Mouse (Mus musculus) liver, embryonic 14 days (tissue): ENCODE results near the gene D3Ertd254e. TPM values are rescaled to one million over a fixed set of nuclear protein-coding genes. Genes with fewer than 3 reads are reported as not detected.

ENCODE experiments used
- polyA plus RNA-seq: library from polyadenylated mRNA; depleted of rRNA; stranded (reverse); fragments of >200 nt; gene quantifications from 2 replicates; pipeline ENCODE4 v1.2.3, GENCODE M21; 2012; rRNA removed

Gene D3Ertd254e
- 0.53 and 0.54 TPM in 2 replicates for polyA plus RNA-seq

DNA sequence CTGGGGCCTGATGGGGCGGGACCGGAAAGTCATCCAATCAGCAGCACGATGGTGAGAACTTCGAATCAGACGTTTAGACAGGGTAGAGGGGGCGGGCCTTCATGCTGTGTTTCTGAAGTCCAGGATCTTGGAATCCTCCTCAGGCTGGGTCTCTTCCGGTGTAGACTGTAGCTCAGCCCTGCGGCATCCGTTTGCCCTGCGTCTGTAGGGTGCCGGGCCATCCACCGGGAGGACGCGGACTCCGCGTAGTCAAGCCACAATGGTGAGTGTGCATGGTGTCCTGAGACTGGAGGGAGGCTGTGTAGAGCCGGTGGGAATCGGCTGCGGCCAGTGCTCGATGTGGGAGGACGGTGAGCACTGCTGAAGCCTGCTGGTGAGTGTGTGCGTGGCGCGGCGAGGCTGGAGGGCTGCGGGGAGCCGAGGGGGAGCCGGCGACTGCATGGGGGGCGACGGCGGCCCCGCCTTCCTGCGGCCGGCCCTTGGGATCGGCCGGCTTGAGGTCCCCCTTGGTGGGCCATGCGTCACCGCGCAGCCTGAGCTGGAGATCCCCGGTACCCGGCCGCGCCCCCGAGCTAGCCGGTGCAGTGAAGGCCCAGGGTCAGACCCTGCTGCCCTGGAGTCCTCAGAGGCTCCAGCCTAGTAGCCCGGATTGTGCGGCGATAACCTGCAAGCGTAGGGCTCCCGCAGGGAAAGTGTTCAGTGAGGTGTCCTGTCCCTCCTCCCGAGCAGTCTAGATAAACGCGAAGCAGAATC, at the start of gene D3Ertd254e:
Gene D3Ertd254e (plus strand): TSS at position 84 of the 753 bp plus-strand sequence.

Other genes starting within 250 kb of the D3Ertd254e start
- 31.5 and 37.4 TPM in 2 replicates for gene Dcun1d1, start 213.6 kb upstream of the D3Ertd254e start, polyA plus RNA-seq
- gene Mccc1, start 150.3 kb upstream of the D3Ertd254e start, polyA plus RNA-seq, result 8.1 and 9.2 TPM in 2 replicates
- not detected in 2 replicates for gene Ccdc144b, start 97.5 kb upstream of the D3Ertd254e start, polyA plus RNA-seq
- 10.6 TPM in 2 replicates for gene Acad9, start 85.0 kb upstream of the D3Ertd254e start, polyA plus RNA-seq
- gene Qrfpr, start 71.3 kb downstream of the D3Ertd254e start, polyA plus RNA-seq, result not detected in 2 replicates